Mouse (Mus musculus) kidney, adult 2 months (tissue): ENCODE results near the gene D5Ertd579e.

Experiments
- CTCF ChIP-seq: fragments of 200-500 bp; conservative IDR thresholded peaks from 2 replicates; pipeline ENCODE4 v1.5.1; 2011; ENCODE audit warnings: low read depth, mild to moderate bottlenecking, control low read depth, low read length, moderate library complexity, mixed read lengths; ENCODE audit not compliant: insufficient read depth, insufficient read length
- POLR2A ChIP-seq: fragments of 200-500 bp; IDR thresholded peaks from one replicate; pipeline ENCODE4 v1.6.1; 2011; ENCODE audit warnings: low read depth, low read length, control low read depth

GRCm38 (mm10) chr5:36618356-36618755, 77.5 kb downstream of the D5Ertd579e start:
- TF ChIP-seq POLR2A (no peak), CTCF (no peak)
